Mouse (Mus musculus) stomach, postnatal 0 days (tissue): ENCODE measurements at regions not wholly inside any gene's neighbourhood (a gene's known extent, or its start where the extent isn't known, plus 50 kb on each side); places are given as distances from the start of the nearest gene placed in this dataset.

Source experiments
- CTCF ChIP-seq: IDR thresholded peaks from 2 replicates; pipeline ENCODE4 v1.5.1; 2016; ENCODE audit warnings: antibody characterized with exemption, low read depth, mild to moderate bottlenecking, moderate library complexity
- EP300 ChIP-seq: optimal IDR thresholded peaks from 2 replicates; pipeline ENCODE3; 2016; ENCODE audit warnings: antibody characterized with exemption

DNA sequence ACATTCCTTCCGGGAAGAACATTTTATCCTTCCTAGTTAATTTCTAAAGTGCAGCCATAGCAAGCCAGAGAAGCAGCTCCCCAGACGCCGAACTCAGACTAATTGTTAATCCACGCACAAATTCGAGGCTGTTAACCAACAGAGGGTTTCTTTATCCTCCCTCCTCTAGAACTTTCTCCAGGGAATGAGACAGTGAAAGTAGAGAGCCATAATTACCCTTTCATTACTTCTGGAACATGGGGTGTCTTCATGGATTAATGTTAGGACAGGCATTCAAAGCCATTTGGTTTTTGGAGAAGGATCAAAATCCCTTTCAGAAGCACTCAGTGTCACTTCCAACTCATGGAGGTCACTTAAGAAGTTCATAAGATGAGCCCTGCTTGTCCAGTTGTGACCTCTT is 1178.6 kb downstream of the 4930447A16Rik start:
- no peak for TF ChIP-seq EP300
- TF ChIP-seq CTCF = no peak
